Mouse (Mus musculus) heart, postnatal 14 days (tissue): Measurements from ENCODE around the gene Nanos3. TPM values are rescaled to one million over a fixed set of nuclear protein-coding genes. Genes with fewer than 3 reads are reported as not detected.

Experiments
- DNase-seq, 2 experiments: peaks; one replicate each; pipeline ENCODE4 v3.0.0; 2021 to 2022
- intact Hi-C: fragments of 180-260 bp; cut with DNase I; formaldehyde crosslinking; loops from one replicate; pipeline ENCODE4 v1.15.1; 2025
- total RNA-seq, 2 experiments: library from RNA; stranded (reverse); gene quantifications; 2 replicates each; pipeline ENCODE4 v1.2.3; 2021

The Nanos3 gene
- total RNA-seq, 2 experiments from 2014 or later = 1.8 to 2.0 TPM

- intact Hi-C loops = loop anchor here (1.0 to 2.0 kb wide), 3 partner anchors 98 to 170 kb away; no protein-coding TSS in a partner anchor
- DNase-seq = peak; percentile 71 to 75
Measured at GRCm38 (mm10) chr8:84187065-84187755, 2.2 kb upstream of the Nanos3 start.

GRCm38 (mm10) chr8:84186547-84186946 is 1.5 kb upstream of the Nanos3 start:
- intact Hi-C loops = loop anchor here (1.0 to 2.0 kb wide), 3 partner anchors 25 to 170 kb away; no protein-coding TSS in a partner anchor
- DNase-seq = peak; percentile 78 to 84

- DNase-seq = no peak
- intact Hi-C loops = no loop called here
Measured at GRCm38 (mm10) chr8:84184085-84185043, 653 bp downstream of the Nanos3 start.

- peak; percentile 55 to 61 for DNase-seq
- intact Hi-C loops = no loop called here
Measured at GRCm38 (mm10) chr8:84183261-84184084, 1.5 kb downstream of the Nanos3 start.

GRCm38 (mm10) chr8:84182833-84183232 is 2.2 kb downstream of the Nanos3 start:
- no peak for DNase-seq
- intact Hi-C loops = no loop called here

- intact Hi-C loops = no loop called here
Measured at GRCm38 (mm10) chr8:84180530-84181190, 4.4 kb downstream of the Nanos3 start.

GRCm38 (mm10) chr8:84179946-84180345 is 5.1 kb downstream of the Nanos3 start:
- DNase-seq = no peak
- intact Hi-C loops = no loop called here

More at GRCm38 (mm10) chr8:84180530-84181190, 4.4 kb downstream of the Nanos3 start:
- DNase-seq = peak; percentile 59 to 63

GRCm38 (mm10) chr8:84178592-84178991 is 6.4 kb downstream of the Nanos3 start:
- DNase-seq = no peak
- intact Hi-C loops = no loop called here

GRCm38 (mm10) chr8:84177405-84177804 is 7.6 kb downstream of the Nanos3 start:
- intact Hi-C loops = no loop called here
- DNase-seq = no peak

GRCm38 (mm10) chr8:84176560-84176959 is 8.5 kb downstream of the Nanos3 start:
- intact Hi-C loops = no loop called here
- DNase-seq = no peak

GRCm38 (mm10) chr8:84173861-84174260 is 11.2 kb downstream of the Nanos3 start:
- intact Hi-C loops = no loop called here
- DNase-seq = peak in 1 of 2 experiments; percentile 20

GRCm38 (mm10) chr8:84170096-84170495 is 14.9 kb downstream of the Nanos3 start:
- intact Hi-C loops = no loop called here
- DNase-seq = no peak

GRCm38 (mm10) chr8:84167696-84168095 is 17.3 kb downstream of the Nanos3 start:
- no peak for DNase-seq
- intact Hi-C loops = no loop called here

- DNase-seq = no peak
- intact Hi-C loops = no loop called here
Measured at GRCm38 (mm10) chr8:84157620-84158019, 27.4 kb downstream of the Nanos3 start.

- no peak for DNase-seq
- intact Hi-C loops = no loop called here
Measured at GRCm38 (mm10) chr8:84149181-84149580, 35.8 kb downstream of the Nanos3 start.

GRCm38 (mm10) chr8:84148531-84148850 is 36.5 kb downstream of the Nanos3 start:
- peak in 1 of 2 experiments; percentile 16 for DNase-seq
- intact Hi-C loops = no loop called here

GRCm38 (mm10) chr8:84147769-84148530 is 37.1 kb downstream of the Nanos3 start, which contains the start of the genes Cc2d1a and 4930432K21Rik:
Gene Cc2d1a, minus strand, starts transcription at chr8:84147936.
Gene 4930432K21Rik, plus strand, starts transcription at chr8:84148025.
- DNase-seq = peak; percentile 90 to 93
- intact Hi-C loops = no loop called here

- intact Hi-C loops = no loop called here
Measured at GRCm38 (mm10) chr8:84147324-84147766, 37.7 kb downstream of the Nanos3 start.

More at GRCm38 (mm10) chr8:84147324-84147766, 37.7 kb downstream of the Nanos3 start:
- no peak for DNase-seq
